In genomic region chr2:137110214-137110898, GRCm38 (mm10) we compare ENCODE assay signal across 7 mouse cellular contexts. TPM values are rescaled to one million over a fixed set of nuclear protein-coding genes. Genes with fewer than 3 reads are reported as not detected.
DNase-seq lines count a peak whose midpoint lies in the region; ATAC-seq and TF ChIP-seq lines count a peak whose summit lies in the region.

No protein-coding gene starts in this region.

- H3K27ac ChIP-seq in lung, embryonic 14.5 days (ENCODE audit: low read depth), result no peak overlapping the region; the same call in 1 of the 2 replicates
- 0 out of 2 replicates have a peak overlapping the region, but pooled peaks have one; percentile 14 for H3K27ac ChIP-seq in heart, embryonic 16.5 days (ENCODE audit: low read length)
- peak overlapping the region; percentile 48 for H3K27ac ChIP-seq in stomach, embryonic 16.5 days (ENCODE audit: low read length)

- WGBS in lung, embryonic 14.5 days, result 57% methylated on average over 4 of the region's 4 CpGs
- 53% methylated on average over 4 of the region's 4 CpGs for WGBS in heart, embryonic 16.5 days
- 56% methylated on average over 4 of the region's 4 CpGs for WGBS in stomach, embryonic 16.5 days

- no peaks in the 10 kb centered on the region for H3K27me3 ChIP-seq in lung, embryonic 14.5 days (ENCODE audit: insufficient read depth, low read length)
- H3K27me3 ChIP-seq in heart, embryonic 16.5 days (ENCODE audit: control insufficient read depth, insufficient read depth, low read length), result no peaks in the 10 kb centered on the region
- no peaks in the 10 kb centered on the region for H3K27me3 ChIP-seq in stomach, embryonic 16.5 days (ENCODE audit: control insufficient read depth, insufficient read depth, low read length)

- no peak for DNase-seq in lung, embryonic 14.5 days
- no peak for DNase-seq in lung, postnatal 36 days
- DNase-seq in kidney, postnatal 14 days, result peak; percentile 52
- DNase-seq in adrenal gland, postnatal 4 days (ENCODE audit: low spot score in 2 of 2), result no peak
- no peak for DNase-seq in cerebellum, postnatal 10 days

- ATAC-seq in lung, embryonic 14.5 days (ENCODE audit: insufficient read depth), result no peak
- ATAC-seq in heart, embryonic 16.5 days (replicated peaks; ENCODE audit: extremely low read depth, insufficient read depth, low FRiP score), result no peak
- no peak for ATAC-seq in stomach, embryonic 16.5 days (ENCODE audit: insufficient read depth, low FRiP score)

- H3K4me2 ChIP-seq in lung, embryonic 14.5 days, result peak overlapping the region; percentile 16; the same call in 1 of the 2 replicates
- H3K4me2 ChIP-seq in heart, embryonic 16.5 days (ENCODE audit: low read depth, low read length), result peak overlapping the region; percentile 1; the same call in 1 of the 2 replicates
- H3K4me2 ChIP-seq in stomach, embryonic 16.5 days (ENCODE audit: low read depth, low read length), result peak overlapping the region; percentile 10; the same call in 1 of the 2 replicates

- no peaks in the 10 kb centered on the region for H3K9me3 ChIP-seq in lung, embryonic 14.5 days (ENCODE audit: low read depth, low read length)
- no peaks in the 10 kb centered on the region for H3K9me3 ChIP-seq in heart, embryonic 16.5 days (replicated peaks; ENCODE audit: control insufficient read depth, low read length)
- H3K9me3 ChIP-seq in stomach, embryonic 16.5 days (replicated peaks; ENCODE audit: control insufficient read depth, low read length), result no peaks in the 10 kb centered on the region

- peak; percentile 34; the same call in 1 of the 2 replicates for TF ChIP-seq CTCF in lung, embryonic 14.5 days (IDR thresholded peaks at IDR 0.05; ENCODE audit: low read depth)

- peaks cover 22% of the 10 kb centered on the region; the same call in 1 of the 2 replicates for H3K4me1 ChIP-seq in lung, embryonic 14.5 days (ENCODE audit: insufficient read depth)
- peaks cover 55% of the 10 kb centered on the region for H3K4me1 ChIP-seq in heart, embryonic 16.5 days (ENCODE audit: control insufficient read depth, insufficient read depth, low read length)
- peaks cover 45% of the 10 kb centered on the region for H3K4me1 ChIP-seq in stomach, embryonic 16.5 days (ENCODE audit: control insufficient read depth, insufficient read depth, low read length)

- H3K36me3 ChIP-seq in lung, embryonic 14.5 days (ENCODE audit: insufficient read depth), result peaks cover 3% of the 10 kb centered on the region; the same call in 1 of the 2 replicates
- no peaks in the 10 kb centered on the region; the same call in 1 of the 2 replicates for H3K36me3 ChIP-seq in heart, embryonic 16.5 days (ENCODE audit: control insufficient read depth, insufficient read depth)
- peaks cover 3% of the 10 kb centered on the region; the same call in 1 of the 2 replicates for H3K36me3 ChIP-seq in stomach, embryonic 16.5 days (ENCODE audit: control insufficient read depth, insufficient read depth, low read length)

- H3K9ac ChIP-seq in lung, embryonic 14.5 days, result no peak overlapping the region
- H3K9ac ChIP-seq in heart, embryonic 16.5 days (ENCODE audit: low read length), result 0 out of 2 replicates have a peak overlapping the region, but pooled peaks have one; percentile 35
- no peak overlapping the region for H3K9ac ChIP-seq in stomach, embryonic 16.5 days (ENCODE audit: low read length)

- H3K4me3 ChIP-seq in lung, embryonic 14.5 days (ENCODE audit: low read depth, low read length), result no peak overlapping the region
- no peak overlapping the region for H3K4me3 ChIP-seq in heart, embryonic 16.5 days (ENCODE audit: low read length)
- no peak overlapping the region for H3K4me3 ChIP-seq in stomach, embryonic 16.5 days (replicated peaks; ENCODE audit: low read length)

RNA-seq across cellular contexts. Expression of gene Jag1, which starts 6.1 kb away (rescaled TPM):
- polyA plus RNA-seq in lung, embryonic 14.5 days (2014; fragmentation: Nextera tagmentation; extraction: Ambion mirVana), result 13.6 and 15.3 TPM in 2 replicates
- polyA plus RNA-seq in heart, embryonic 16.5 days (2015; fragmentation: Nextera tagmentation; extraction: Ambion mirVana), result 9.9 and 10.6 TPM in 2 replicates
- 10.9 and 12.0 TPM in 2 replicates for polyA plus RNA-seq in stomach, embryonic 16.5 days (2015; fragmentation: Nextera tagmentation; extraction: Ambion mirVana)
- total RNA-seq in adrenal gland, postnatal 4 days (2021), result 10 to 100 TPM; 17.0 to 29.9 TPM
